Mouse (Mus musculus) G1E (cell line): Measurements from ENCODE around the gene Pcgf1.

Experiments
- CTCF ChIP-seq: IDR thresholded peaks from 2 replicates; pipeline ENCODE4 v1.5.1; 2012; ENCODE audit warnings: low read depth, low read length, inconsistent platforms, mixed read lengths
- GATA1 ChIP-seq: IDR thresholded peaks from 2 replicates; pipeline ENCODE4 v1.6.1; 2012; ENCODE audit warnings: borderline replicate concordance, low read length, inconsistent platforms, mixed read lengths
- GATA2 ChIP-seq: IDR thresholded peaks from 2 replicates; pipeline ENCODE4 v1.6.1; 2012; ENCODE audit warnings: low read depth, low read length, inconsistent platforms, borderline replicate concordance
- POLR2AphosphoS5 ChIP-seq: IDR thresholded peaks from 2 replicates; pipeline ENCODE4 v1.6.1; 2012; ENCODE audit warnings: low read depth, low read length, inconsistent platforms; ENCODE audit not compliant: insufficient replicate concordance
- TAL1 ChIP-seq: conservative IDR thresholded peaks from 2 replicates; pipeline ENCODE4 v1.6.1; 2012; ENCODE audit warnings: low read depth, low read length, inconsistent platforms, mixed read lengths

- no peak for TF ChIP-seq TAL1
- no peak for TF ChIP-seq CTCF
- TF ChIP-seq POLR2AphosphoS5: no peak
- no peak for TF ChIP-seq GATA1
- no peak for TF ChIP-seq GATA2
Measured at GRCm38 (mm10) chr6:83125331-83125730, 47.7 kb downstream of the Pcgf1 start, which contains the start of gene Ino80b.
